Mouse (Mus musculus) CH12.LX (cell line): ENCODE results near the gene Itgb7.
A peak's percentile ranks its signal among the peaks of the same experiment; 100 is the strongest.

Experiments
- CHD1 ChIP-seq: IDR thresholded peaks from 2 replicates; pipeline ENCODE4 v1.6.1; 2012; ENCODE audit warnings: low read depth, low read length, improper control_type of control experiment, inconsistent platforms
- CTCF ChIP-seq, 2 experiments: IDR thresholded peaks in 1 of 2; conservative IDR thresholded peaks in 1 of 2; 2 replicates each; pipeline ENCODE4 v1.5.1; 2011 to 2012; ENCODE audit warnings: low read depth in 2 of 2, low read length in 2 of 2, improper control_type of control experiment in 1 of 2, inconsistent platforms in 1 of 2, mild to moderate bottlenecking in 1 of 2, moderate library complexity in 1 of 2
- EP300 ChIP-seq: IDR thresholded peaks from 2 replicates; pipeline ENCODE4 v1.6.1; 2011; ENCODE audit warnings: low read length, improper control_type of control experiment
- MAX ChIP-seq: IDR thresholded peaks from 2 replicates; pipeline ENCODE4 v1.6.1; 2011; ENCODE audit warnings: low read length, improper control_type of control experiment
- POLR2A ChIP-seq: IDR thresholded peaks from 2 replicates; pipeline ENCODE4 v1.6.1; 2011; ENCODE audit warnings: low read depth, mild to moderate bottlenecking, improper control_type of control experiment, low read length
- SMC3 ChIP-seq: IDR thresholded peaks from 2 replicates; pipeline ENCODE4 v1.6.1; 2011; ENCODE audit warnings: low read depth, low read length, improper control_type of control experiment
- TCF12 ChIP-seq: IDR thresholded peaks from 2 replicates; pipeline ENCODE4 v1.6.1; 2014; ENCODE audit warnings: low read depth, mild to moderate bottlenecking, inconsistent platforms, low read length, improper control_type of control experiment
- UBTF ChIP-seq: IDR thresholded peaks from 2 replicates; pipeline ENCODE4 v1.6.1; 2012; ENCODE audit warnings: low read depth, mild to moderate bottlenecking, inconsistent platforms, low read length, improper control_type of control experiment, moderate library complexity

DNA sequence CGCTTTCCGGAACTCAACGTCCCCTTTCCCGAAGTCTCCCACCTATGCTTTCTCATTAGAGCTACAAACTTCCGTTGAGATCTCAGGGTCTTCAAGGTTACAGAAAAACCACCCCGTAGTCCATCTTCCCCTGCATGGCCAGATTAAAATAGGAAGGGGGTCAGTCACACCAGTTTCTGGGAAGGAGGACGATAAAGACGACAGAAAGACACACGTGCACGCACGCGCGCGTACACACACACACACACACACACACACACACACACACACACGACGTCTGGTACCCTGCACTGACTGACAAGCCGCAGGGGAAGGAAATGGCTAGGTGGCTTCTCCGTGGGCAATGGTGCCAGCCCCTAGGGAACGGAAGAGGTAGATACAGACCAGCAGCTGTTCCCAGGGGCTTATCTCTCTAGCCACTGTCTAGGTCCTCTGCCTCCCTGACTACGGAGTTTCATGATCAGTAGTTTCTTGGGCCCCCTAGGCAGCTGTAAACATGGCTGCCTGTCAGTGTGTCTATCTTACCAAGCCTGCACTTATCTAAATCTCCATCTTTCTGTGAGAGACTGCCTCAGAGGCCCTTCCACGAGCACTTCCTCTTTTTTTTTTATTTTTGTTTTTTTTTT is 6.6 kb downstream of the Itgb7 start:
- TF ChIP-seq MAX (peak; percentile 53; the same call in 1 of the 2 replicates), CTCF (conservative IDR thresholded peaks at IDR 0.05 in 1 of 2, IDR thresholded peaks at IDR 0.05 in 1 of 2; ENCODE audit: low read depth in 2 of 2, low read length in 2 of 2) (no peak), TCF12 (peak; percentile 54; the same call in 1 of the 2 replicates), EP300 (peak; percentile 17; the same call in 1 of the 2 replicates), SMC3 (no peak), POLR2A (no peak), CHD1 (no peak), UBTF (no peak)
